Mouse (Mus musculus): Measurements from ENCODE around the gene Pi4ka.

Gene Pi4ka

GRCm38 (mm10) chr16:17334574-17334973 lies 71.5 kb downstream of the Pi4ka start:
- DNase-seq = no peak

DNA sequence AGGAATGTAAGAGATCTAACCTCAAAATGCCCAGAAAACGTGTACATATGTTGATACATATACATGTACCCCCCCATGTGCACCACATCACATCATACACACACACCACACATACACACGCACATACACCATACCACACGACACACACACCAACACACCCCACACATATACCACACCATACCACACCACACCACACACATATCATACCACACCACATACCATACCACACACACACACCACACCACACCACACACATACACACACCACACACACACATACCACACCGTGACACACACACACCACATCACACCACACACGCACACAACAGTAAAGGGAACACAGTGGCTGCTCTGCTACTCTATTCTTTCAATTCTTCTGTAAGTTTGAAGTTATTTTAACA lies 74.3 kb downstream of the Pi4ka start:
- no peak for DNase-seq

- DNase-seq = no peak
Observed at GRCm38 (mm10) chr16:17331116-17331515, 75.0 kb downstream of the Pi4ka start, which contains the start of gene Serpind1. Gene Serpind1 (plus strand): TSS chr16:17331371.

GRCm38 (mm10) chr16:17329848-17330570 lies 76.1 kb downstream of the Pi4ka start:
- no peak for DNase-seq

GRCm38 (mm10) chr16:17326064-17326463 lies 80.0 kb downstream of the Pi4ka start:
- DNase-seq = no peak

DNA sequence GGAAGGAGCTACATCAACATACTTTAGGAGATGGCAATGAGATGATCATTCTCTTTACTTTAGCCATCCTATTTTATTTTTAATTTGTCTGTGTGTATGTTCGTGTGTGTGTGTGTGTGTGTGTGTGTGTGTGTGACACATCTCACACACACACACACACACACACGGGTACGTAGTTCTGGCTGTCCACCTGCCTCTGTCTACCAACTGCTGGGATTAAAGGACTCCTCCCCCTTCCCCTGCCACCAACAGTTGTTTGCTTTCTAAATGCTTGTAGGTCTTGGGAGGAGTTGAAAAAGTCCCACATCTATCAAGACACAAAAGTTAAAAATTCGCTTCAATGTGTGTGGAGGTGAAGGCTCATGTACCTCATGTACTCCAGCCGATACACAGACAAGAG lies 81.4 kb downstream of the Pi4ka start:
- DNase-seq = no peak

DNA sequence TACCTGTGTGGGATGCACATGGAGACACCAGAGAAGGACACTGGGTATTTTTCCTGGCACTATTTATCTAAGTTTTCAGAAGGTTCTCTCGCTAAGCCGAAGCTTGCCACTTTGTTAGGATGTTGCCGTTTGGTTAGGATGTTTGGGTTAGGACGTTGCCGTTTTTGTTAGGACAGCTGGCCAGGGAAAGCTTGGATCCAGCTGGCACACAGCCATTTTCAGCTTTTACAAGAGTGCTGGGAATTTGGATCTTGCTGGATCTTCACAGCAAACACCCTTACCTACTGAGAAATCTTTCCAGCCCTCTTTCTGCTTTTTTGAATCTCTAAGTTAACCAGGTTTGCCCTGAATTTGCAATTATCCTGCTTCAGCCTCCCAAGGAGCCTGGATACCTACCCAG lies 84.6 kb downstream of the Pi4ka start:
- peak; percentile 16 for DNase-seq

- no peak for DNase-seq
Observed at GRCm38 (mm10) chr16:17316554-17316953, 89.6 kb downstream of the Pi4ka start.

GRCm38 (mm10) chr16:17312531-17312930 lies 93.6 kb downstream of the Pi4ka start:
- no peak for DNase-seq

DNA sequence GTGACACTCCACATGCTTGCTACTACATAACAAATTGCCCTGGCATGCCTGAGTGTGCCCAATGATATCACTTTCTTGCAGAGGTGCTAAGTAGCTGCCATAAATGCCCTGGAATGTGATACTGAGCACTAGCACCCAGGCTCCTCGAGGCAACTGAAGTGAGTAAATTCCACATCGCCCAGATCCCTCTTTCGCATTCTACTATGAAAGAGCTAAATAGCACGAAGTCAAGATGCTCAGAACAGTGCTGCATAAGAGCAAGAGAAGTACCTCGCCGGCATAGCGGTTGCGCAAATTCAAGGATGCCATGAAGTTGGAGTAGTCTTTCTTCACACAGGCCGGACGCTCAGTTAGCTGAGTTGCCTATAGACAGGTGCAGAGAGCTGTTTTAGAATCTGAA lies 97.1 kb downstream of the Pi4ka start:
- no peak for DNase-seq

- no peak for DNase-seq
Observed at GRCm38 (mm10) chr16:17307461-17307860, 98.7 kb downstream of the Pi4ka start.

- DNase-seq = no peak
Observed at GRCm38 (mm10) chr16:17303521-17304245, 102.4 kb downstream of the Pi4ka start.

DNA sequence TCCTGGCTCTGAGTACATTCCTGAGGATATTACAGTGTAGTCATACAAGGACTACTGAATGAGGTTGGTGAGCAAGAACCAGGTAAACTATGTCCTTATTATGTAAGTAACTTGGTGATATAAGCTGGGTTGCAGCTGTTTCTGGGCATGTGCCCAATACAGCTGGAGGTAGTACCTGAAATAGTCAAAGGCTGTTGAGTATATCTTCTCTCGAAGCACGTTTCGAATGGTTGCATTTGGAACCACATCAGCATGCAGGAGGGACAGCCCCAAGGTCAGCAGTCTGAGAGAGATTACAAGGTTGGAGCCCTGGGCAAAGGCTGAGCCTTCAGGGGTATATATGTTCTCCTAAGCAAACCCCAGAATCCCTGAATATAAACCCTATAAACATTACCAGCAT lies 105.3 kb downstream of the Pi4ka start:
- no peak for DNase-seq

DNA sequence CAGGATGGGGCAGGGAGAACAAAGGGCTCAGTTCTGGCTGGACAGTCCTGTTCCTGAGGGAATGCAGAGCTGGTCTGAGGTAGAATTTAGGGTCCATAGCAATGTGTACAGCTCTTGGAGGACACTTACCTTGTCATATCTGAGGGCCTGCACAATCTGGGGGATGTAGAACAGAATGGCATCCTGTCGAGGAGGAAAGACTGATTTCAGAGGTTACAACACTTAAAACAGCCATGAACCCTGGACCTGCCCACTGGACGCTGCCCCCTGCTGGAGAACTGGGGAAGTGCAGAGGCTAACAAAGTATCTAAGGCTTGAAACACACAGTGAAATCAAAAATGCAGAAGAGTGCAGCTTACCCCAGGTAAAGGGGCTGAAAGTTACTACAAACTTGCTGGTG lies 113.4 kb downstream of the Pi4ka start:
- DNase-seq = peak; percentile 69

GRCm38 (mm10) chr16:17291016-17291415 lies 115.1 kb downstream of the Pi4ka start:
- no peak for DNase-seq

DNA sequence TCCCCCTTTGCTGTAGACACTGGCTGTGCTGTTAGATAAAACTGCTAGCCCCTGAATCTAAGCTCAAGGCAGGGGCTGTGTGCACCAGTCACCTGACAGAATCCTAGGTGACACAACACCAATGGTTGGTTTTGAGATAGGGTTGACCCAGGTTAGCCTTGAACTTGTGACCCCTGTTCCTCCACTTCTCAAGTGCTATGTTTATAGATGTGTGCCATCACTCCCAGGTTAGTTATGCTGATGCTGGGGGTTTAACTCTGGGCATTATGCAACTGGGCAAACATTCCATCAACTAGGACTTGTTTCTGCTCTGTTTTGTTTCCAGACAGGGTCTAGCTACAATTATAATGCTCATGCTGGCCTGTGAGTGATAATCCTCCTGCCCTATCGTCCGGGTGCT lies 119.0 kb downstream of the Pi4ka start:
- DNase-seq = no peak

DNA sequence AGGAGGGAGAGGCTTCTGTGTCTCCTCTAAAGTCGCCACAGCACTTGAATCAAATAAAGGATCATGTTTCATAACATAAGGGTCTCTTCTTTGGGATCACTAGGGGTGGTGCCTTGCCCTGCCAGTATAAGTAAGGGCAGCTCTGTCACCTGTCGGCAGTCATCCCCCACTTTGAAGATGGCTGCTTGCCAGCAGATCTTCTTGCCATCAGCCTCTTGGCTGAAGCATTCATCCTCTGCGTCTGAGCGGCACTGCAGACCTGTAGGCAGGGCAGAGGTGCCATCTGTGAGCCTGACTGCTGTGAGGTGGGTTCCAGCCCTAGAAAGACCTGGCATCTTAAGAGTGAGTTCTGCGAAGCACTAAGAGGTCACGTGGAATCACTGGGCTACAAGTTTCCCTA lies 123.0 kb downstream of the Pi4ka start:
- DNase-seq = no peak

- no peak for DNase-seq
Observed at GRCm38 (mm10) chr16:17280471-17280870, 125.6 kb downstream of the Pi4ka start.

GRCm38 (mm10) chr16:17277342-17278211 lies 128.5 kb downstream of the Pi4ka start:
- peak; percentile 38 for DNase-seq

DNA sequence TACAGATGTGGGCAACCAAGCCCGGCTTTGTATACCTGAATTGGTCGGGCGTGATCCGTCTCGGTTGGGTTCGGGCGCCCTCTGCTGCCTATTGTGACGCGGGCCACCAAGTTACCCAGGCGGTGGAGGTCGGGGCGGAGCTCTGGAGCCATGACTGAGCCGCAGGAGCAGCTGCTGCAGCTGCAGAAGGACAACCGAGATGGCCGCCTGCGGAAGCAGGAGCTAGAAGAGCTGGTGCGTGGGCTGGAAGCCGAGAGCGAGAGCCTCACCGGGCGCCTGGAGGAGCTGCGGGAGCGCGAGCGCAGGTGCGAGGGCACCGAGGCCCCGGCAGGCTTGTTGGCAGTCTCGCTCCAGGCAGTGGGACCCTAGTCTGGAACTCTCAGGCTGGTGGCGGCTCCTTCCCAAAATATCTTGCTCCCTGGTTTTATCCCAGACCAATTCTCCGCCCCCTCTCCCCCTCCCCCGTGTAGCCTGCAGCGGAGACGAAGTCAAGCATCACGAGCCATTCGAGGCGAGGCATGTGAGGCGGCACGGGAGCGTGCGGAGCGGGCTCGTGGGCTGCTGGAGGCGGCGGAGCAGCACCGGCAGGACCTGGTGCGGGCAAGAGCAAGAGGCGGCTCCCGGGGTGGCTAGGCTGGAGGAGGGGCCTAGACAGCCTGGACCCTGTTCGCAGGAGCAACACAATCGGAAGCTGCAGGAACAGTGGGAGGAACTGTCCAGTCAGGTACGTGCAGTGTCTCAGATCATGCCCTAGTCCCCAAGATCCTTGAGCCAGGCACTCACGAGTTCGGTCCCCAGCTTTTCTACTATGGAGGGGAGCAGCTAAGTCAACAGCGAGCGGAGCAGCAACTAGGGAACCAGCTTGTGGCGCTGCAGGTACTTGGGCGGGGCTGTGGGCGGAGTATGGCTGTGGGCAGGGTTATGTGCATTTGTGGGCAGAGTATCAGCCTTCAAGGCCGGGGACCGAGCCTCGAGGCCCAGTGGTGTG lies 129.7 kb downstream of the Pi4ka start:
- peak; percentile 87 for DNase-seq

DNA sequence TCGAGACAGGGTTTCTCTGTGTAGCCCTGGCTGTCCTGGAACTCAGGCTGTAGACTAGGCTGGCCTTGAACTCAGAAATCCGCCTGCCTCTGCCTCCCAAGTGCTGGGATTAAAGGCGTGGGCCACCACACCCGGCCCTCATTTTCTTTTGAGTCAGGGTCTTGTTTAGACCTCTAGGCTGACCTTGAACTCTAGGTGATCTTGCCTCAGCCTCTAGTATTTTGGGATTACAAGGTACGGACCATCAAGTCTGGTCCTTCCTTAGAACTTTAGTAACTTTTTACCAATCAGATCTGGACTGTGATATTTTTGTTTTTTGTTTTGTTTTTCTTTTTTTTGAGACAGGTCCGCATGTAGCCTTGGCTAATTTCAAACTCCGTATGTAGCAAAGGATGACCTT lies 130.4 kb downstream of the Pi4ka start, which contains the start of gene Tmem191c:
Gene Tmem191c (plus strand): TSS at position 357 of the 400 bp plus-strand sequence.
- DNase-seq = no peak

- no peak for DNase-seq
Observed at GRCm38 (mm10) chr16:17271856-17272255, 134.3 kb downstream of the Pi4ka start.

All from cerebellum, adult 8-10 months (tissue).